Mouse (Mus musculus) cerebellum, postnatal 14 days (tissue): Measurements from ENCODE around the gene Pld5.
"Not testable (repeated sequence)": the region's sequence is repeated elsewhere in the genome, so short reads cannot be mapped to it uniquely, and the experiment has no call there.

Experiments used
- DNase-seq, 2 experiments: peaks; one replicate each; pipeline ENCODE4 v3.0.0; 2021; ENCODE audit warnings: mixed read lengths in 2 of 2

Gene Pld5

DNA sequence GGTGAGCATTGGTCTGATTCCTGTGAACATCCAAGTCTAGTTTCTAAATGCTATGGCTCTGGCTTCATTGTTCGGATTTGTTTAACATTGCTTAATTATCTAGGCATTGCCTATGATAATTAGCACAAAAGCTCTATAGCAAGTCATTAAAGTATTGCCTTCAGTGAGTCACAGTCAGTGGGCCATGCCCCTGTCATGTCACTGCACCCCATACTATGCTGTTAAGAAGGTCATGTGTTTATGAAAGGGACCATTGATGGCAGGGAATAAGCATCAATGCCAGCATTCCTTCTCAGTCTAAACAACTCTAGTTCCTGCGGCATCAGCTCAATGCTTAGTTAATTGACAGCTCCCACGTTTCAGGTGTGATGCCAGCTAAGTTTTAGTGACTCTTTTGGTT, 239.1 kb downstream of the Pld5 start:
- no peak for DNase-seq

DNA sequence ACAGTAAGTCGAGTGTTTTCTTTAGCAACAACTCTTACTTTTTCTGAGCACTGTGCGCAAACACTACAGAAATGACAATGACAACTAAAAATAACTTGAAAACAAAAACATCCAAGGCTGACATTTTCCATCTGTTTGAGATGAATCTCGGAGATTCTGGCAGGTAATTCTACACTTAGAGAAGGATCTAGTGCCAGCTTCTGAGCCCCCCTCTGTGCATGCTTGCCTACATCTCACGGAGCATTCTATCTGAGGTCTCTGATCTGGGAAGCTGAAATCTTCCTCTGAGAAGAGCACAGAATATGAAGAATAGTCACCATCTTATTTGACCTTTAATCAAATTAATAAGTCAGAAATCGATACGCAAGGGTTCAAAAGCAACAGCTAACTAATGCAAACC, 240.4 kb downstream of the Pld5 start:
- DNase-seq = peak; percentile 47 to 69

DNA sequence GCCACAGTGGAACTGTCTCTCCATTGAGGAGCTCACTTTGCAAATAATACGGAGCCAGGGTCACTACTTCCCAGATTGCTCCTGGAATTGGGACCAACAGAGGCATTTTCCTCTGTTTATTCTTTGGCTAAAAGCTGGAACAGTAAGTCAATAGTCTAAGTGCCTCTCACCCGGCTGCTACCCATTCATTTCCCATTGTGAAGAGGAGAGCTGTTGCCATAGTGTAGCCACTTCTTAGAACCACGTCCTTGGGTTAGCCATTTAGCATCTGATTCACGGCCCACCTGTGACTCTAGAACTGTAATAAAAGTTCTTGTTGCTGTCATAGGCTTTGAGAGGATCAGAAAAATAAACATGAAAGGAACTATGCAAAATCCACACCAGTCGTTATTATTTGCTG, 241.4 kb downstream of the Pld5 start:
- DNase-seq = no peak

DNA sequence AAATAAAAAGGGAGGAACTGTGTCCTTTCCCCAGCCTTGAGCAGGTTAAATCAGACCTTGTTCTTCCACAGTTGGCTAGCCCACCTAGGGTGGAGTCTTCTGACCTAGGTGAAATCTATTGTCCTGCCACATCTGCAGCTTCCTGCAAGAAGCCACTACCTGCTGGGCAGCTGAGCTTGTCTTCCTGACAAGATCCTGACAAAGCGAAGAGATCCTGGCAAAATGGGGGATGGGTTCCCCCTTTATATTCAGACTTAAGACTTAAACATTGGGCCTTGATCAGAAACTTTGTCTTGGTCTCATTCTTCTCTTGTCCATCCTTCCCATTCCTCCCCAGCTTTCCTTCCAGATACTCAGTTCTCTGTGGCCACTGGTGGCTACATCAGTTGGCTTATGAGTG, 246.0 kb downstream of the Pld5 start:
- no peak for DNase-seq

DNA sequence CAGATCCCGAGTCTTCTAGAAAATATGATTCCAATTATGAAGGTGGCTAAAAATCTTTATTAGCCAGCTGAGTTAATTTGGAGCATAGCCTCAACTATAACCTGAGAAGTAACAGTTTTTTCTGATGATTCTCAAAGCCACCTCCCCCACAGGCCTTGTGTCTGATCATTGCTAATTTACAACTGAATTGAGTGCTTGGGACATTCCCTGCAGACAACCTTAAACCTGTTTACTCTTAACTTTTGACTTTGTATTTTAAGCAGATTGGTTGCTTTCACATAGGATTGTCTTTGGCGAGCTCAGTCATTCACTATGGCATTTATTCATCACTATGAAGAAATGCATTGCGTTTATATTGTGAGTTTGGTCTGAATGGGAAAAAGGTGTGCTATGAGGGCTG, 246.7 kb downstream of the Pld5 start:
- DNase-seq = no peak

DNA sequence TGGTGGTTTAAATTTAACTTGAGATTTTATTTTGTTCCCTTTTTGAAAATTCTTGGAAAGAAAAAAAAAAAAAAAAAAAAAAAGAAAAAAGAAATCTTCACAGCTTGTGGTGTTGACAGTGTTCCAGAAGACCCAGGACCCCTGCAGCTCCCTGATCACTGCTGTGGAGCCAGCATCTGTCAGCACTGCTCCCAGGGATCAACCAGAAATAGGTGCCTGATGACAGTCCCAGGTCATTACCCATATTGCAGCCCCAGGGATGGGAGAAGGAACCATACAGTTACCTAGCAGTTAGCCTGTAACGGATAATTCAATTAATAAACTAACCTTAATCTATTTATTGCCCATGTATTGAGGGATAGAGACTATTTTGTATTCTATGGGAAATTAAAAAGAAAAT, 250.6 kb downstream of the Pld5 start:
- DNase-seq = peak; percentile 68 to 80

DNA sequence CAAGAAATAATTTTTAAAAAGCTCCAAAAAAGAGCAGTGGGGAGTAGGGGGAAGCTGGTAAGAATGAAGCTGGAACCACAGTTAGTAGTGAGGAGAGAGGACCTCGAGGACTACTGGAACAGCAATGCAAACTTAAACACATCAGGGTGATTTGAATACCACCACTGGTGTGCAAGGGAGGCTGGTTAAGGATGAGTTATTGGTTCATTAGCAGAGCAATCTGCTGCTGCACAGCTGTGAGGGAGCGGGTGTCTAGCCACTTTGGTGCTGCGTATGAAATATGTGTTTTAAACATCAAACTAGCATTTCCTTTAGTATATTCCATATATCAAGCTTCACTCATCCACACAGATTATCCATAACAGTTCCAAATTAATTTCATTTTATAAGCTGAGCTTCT, 256.6 kb downstream of the Pld5 start:
- DNase-seq = no peak

DNA sequence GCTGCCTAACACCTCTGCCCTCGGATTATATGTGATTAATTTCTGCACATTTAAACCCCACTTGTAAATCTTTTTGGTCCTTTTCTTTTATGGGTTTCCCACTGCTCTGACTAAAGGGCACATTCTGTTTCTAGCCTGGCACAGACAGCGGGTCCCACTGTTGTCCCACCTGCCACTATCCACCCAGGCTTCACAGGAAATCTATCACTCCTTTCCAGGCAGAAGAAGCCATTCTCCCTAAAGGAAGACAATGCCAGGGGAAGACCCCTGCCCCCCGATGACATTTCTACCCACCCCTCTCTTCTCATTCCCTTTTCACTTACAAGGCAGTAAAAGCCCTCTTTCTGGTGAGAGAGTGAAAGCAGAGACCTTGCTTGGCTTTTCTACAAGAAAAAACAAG, 259.0 kb downstream of the Pld5 start:
- DNase-seq = peak; percentile 46 to 73

- DNase-seq = no peak
These were observed 261.4 kb downstream of the Pld5 start for GRCm38 (mm10) chr1:176013497-176014268.

DNA sequence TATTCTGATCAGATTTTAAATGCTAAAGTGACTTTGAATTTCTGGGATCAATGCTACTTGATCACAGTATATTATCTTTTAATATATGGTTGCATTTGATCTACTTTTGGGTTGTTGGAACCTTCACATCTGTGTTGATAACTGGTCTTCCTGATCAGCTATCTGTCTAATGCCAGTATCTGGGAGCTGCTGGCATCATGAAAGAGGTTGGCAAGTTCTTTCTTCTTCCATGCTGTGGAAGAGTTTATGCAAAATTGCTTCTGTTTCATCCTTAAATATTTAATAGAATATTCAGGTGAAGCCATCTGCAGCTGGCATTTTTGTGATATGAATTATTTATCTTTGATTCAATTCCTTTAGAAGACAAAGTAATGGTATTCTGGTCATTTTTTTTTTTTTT, 263.6 kb downstream of the Pld5 start:
- peak in 1 of 2 experiments; percentile 54 for DNase-seq

DNA sequence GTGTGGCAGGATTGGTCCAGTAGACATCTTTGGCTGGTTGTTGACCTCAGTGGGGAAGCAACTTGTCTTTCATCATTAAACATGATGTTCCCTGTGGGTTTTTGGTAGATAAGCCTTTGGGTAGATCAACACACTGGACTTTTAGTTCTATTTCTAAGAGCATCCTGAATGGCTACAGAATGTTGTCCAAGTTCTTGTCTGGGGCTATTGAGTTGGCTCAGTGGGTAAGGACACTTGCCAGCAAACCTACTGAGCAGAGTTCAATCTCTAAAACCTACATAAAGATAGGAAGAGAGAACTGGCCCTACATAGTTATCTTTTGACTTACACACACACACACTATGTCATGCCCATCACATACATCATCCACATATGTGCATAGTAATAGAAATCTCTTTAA, 264.0 kb downstream of the Pld5 start:
- DNase-seq = peak; percentile 42 to 76

DNA sequence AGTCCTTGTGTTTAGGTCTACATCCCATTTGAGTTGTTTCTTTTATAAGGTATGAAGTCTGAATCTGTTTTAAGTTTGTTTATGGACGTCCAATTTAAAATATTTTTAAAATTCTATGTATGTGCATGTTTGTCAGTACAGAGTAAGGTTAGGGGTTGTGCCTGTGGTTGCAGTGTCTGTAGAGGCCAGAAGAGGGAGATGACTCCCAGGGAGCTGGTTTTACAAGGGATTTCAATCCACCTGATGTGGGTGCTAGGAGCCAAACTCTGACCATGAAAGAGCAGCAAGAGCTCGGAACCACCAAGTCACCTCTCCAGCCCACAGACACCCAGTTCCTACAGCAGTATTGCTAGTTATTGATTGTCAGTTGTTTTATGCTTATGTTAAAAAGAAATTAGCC, 266.7 kb downstream of the Pld5 start:
- peak in 1 of 2 experiments; percentile 23 for DNase-seq

GRCm38 (mm10) chr1:176000599-176000998, 274.5 kb downstream of the Pld5 start:
- no peak for DNase-seq

DNA sequence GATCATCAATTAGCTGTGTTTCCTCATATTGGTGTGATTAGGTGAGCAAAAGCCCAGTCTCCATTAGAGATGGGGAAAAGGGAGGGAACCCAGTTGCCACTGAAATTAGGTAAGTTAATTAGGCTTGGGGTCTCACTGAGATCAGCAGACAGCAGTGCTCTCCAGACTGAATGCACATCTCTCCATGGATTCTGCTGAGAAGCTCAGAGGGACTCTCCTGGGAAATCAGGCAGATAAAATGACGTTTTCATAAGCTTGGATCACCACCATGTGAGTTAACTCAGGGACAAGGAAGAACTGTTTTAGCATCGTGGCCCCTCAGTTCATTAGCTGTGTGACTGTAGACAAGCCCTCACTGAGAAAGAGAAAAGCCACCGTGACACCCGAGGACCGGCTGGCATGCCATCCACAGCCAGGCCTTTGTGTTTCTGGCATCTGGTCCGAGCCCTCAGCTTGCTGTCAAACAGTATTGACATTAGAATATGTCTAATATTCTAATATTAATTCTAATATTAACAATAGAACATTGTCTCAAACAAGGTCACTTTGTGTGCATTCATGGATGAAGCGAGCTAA, 277.9 kb downstream of the Pld5 start:
- peak; percentile 20 to 27 for DNase-seq

- no peak for DNase-seq
These were observed 286.2 kb downstream of the Pld5 start for GRCm38 (mm10) chr1:175988912-175989311.

GRCm38 (mm10) chr1:175988448-175988847, 286.7 kb downstream of the Pld5 start:
- peak; percentile 18 to 34 for DNase-seq

- not testable (repeated sequence) for DNase-seq
These were observed 296.1 kb downstream of the Pld5 start, which contains the start of gene Rbm8a2 for GRCm38 (mm10) chr1:175979014-175979413. TSS of gene Rbm8a2 (minus strand) at chr1:175979114.

DNA sequence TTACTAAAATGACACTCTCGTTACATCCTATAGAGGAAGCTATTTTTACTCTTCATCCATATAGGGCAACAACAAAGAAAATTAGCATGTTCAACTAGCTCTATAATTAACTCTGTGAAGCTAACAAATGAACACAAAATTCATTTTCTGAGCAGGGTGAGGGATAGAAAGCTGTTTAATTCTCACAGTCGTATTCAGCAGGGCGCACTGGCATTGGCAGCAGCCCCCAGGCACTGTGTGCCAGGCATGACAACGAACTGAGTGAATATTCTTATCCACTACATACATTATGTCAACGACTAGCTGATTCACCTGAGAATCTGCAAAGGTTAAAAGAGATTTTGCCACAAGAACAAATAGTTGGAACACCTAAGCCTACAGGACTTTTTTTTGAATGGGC, 304.4 kb downstream of the Pld5 start:
- DNase-seq = peak; percentile 56 to 73

- peak; percentile 82 to 86 for DNase-seq
These were observed 307.9 kb downstream of the Pld5 start for GRCm38 (mm10) chr1:175967004-175967745.

- DNase-seq = peak in 1 of 2 experiments; percentile 43
These were observed 313.3 kb downstream of the Pld5 start for GRCm38 (mm10) chr1:175961786-175962185.

DNA sequence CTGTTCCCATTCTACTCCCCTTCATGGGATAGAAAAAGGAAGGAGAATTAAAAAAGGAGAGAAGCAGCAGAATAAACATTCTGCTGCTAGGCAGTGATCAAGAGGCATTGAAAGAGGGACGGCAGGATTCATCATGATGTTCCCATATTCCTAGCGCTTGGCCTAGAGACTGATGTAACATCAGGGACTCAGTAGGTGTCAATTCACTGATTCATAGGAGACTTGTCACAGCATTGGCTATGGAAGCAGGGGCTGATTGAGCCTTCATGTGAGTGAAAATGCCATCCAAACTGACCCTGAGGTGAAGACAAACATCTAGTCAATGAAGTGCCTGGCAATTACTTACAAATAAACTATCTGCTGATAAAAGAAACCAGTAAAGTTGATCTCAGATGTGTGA, 324.3 kb downstream of the Pld5 start:
- DNase-seq = peak in 1 of 2 experiments; percentile 35

- DNase-seq = no peak
These were observed 324.7 kb downstream of the Pld5 start for GRCm38 (mm10) chr1:175950421-175950820.

GRCm38 (mm10) chr1:175946718-175947315, 328.3 kb downstream of the Pld5 start:
- DNase-seq = no peak
